Mouse (Mus musculus) CH12.LX (cell line): ENCODE results near the gene Ablim2.

Source experiments
- CTCF ChIP-seq, 2 experiments: IDR thresholded peaks in 1 of 2; conservative IDR thresholded peaks in 1 of 2; 2 replicates each; pipeline ENCODE4 v1.5.1; 2011 to 2012; ENCODE audit warnings: low read depth in 2 of 2, low read length in 2 of 2, improper control_type of control experiment in 1 of 2, inconsistent platforms in 1 of 2, mild to moderate bottlenecking in 1 of 2, moderate library complexity in 1 of 2
- EP300 ChIP-seq: IDR thresholded peaks from 2 replicates; pipeline ENCODE4 v1.6.1; 2011; ENCODE audit warnings: low read length, improper control_type of control experiment
- JUND ChIP-seq: conservative IDR thresholded peaks from 2 replicates; pipeline ENCODE4 v1.6.1; 2011; ENCODE audit warnings: low read depth, low read length, improper control_type of control experiment
- MAFK ChIP-seq: IDR thresholded peaks from 2 replicates; pipeline ENCODE4 v1.6.1; 2011; ENCODE audit warnings: low read length, improper control_type of control experiment; ENCODE audit not compliant: insufficient replicate concordance
- MAX ChIP-seq: IDR thresholded peaks from 2 replicates; pipeline ENCODE4 v1.6.1; 2011; ENCODE audit warnings: low read length, improper control_type of control experiment
- NRF1 ChIP-seq: IDR thresholded peaks from 2 replicates; pipeline ENCODE4 v1.6.1; 2014; ENCODE audit warnings: low read depth, mild to moderate bottlenecking, inconsistent platforms, low read length, improper control_type of control experiment, moderate library complexity
- POLR2A ChIP-seq: IDR thresholded peaks from 2 replicates; pipeline ENCODE4 v1.6.1; 2011; ENCODE audit warnings: low read depth, mild to moderate bottlenecking, improper control_type of control experiment, low read length
- UBTF ChIP-seq: IDR thresholded peaks from 2 replicates; pipeline ENCODE4 v1.6.1; 2012; ENCODE audit warnings: low read depth, mild to moderate bottlenecking, inconsistent platforms, low read length, improper control_type of control experiment, moderate library complexity

GRCm38 (mm10) chr5:35728957-35729460 is 28.7 kb upstream of the Ablim2 start:
- TF ChIP-seq CTCF (conservative IDR thresholded peaks at IDR 0.05 in 1 of 2, IDR thresholded peaks at IDR 0.05 in 1 of 2; ENCODE audit: low read depth in 2 of 2, low read length in 2 of 2) (no peak), MAFK (no peak), JUND (no peak), POLR2A (peak; percentile 22; the same call in 1 of the 2 replicates), NRF1 (0 out of 2 replicates have a peak, but pooled peaks have one; percentile 6), EP300 (peak; percentile 74), MAX (peak; percentile 84), UBTF (peak; percentile 93)
